Mouse (Mus musculus) CH12.LX (cell line): ENCODE measurements at regions not wholly inside any gene's neighbourhood (a gene's known extent, or its start where the extent isn't known, plus 50 kb on each side); places are given as distances from the start of the nearest gene placed in this dataset.

Experiments
- BHLHE40 ChIP-seq: IDR thresholded peaks from 2 replicates; pipeline ENCODE4 v1.6.1; 2011; ENCODE audit warnings: mild to moderate bottlenecking, low read depth, low read length, improper control_type of control experiment
- CTCF ChIP-seq, 2 experiments: IDR thresholded peaks in 1 of 2; conservative IDR thresholded peaks in 1 of 2; 2 replicates each; pipeline ENCODE4 v1.5.1; 2011 to 2012; ENCODE audit warnings: low read depth in 2 of 2, low read length in 2 of 2, improper control_type of control experiment in 1 of 2, inconsistent platforms in 1 of 2, mild to moderate bottlenecking in 1 of 2, moderate library complexity in 1 of 2
- EP300 ChIP-seq: IDR thresholded peaks from 2 replicates; pipeline ENCODE4 v1.6.1; 2011; ENCODE audit warnings: low read length, improper control_type of control experiment
- KAT2A ChIP-seq: IDR thresholded peaks from 2 replicates; pipeline ENCODE4 v1.6.1; 2012; ENCODE audit warnings: low read length, improper control_type of control experiment, inconsistent platforms; ENCODE audit not compliant: insufficient replicate concordance
- POLR2A ChIP-seq: IDR thresholded peaks from 2 replicates; pipeline ENCODE4 v1.6.1; 2011; ENCODE audit warnings: low read depth, mild to moderate bottlenecking, improper control_type of control experiment, low read length

DNA sequence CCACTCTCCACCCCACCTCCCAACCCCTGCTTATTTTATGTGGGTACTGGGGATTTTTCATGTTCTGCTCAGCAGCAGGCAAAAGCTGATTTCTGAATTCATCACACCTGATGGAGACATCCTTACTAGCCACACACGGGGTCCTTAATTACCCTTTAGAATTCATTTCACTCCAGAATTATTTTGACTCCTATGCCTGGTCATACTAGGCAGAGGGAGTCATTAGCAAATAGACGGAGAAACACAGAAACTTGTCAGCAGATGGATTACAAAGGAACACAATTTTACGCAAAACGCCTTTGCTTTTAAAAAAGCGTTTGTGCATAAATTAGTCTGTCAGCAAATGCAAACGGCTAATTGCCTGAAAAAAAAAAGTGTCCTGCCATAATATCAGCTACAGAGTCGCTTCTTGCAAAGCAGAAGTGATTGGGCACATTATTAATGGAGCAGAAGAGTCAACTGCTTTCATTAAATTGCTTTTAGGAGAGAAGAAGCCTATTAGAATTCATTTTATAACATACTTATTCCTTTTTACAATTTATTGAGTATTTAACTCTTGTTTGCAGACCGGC lies 138.0 kb downstream of the Plekhb2 start:
- TF ChIP-seq POLR2A (no peak), KAT2A (no peak), BHLHE40 (no peak), EP300 (no peak), CTCF (conservative IDR thresholded peaks at IDR 0.05 in 1 of 2, IDR thresholded peaks at IDR 0.05 in 1 of 2; ENCODE audit: low read depth in 2 of 2, low read length in 2 of 2) (no peak)
